Mouse (Mus musculus): ENCODE results near the gene Ceacam16.

The Ceacam16 gene

GRCm38 (mm10) chr7:19861199-19861598 is at the start of gene Ceacam16:
TSS of gene Ceacam16 (minus strand) at chr7:19861299.
- no peak for DNase-seq

GRCm38 (mm10) chr7:19910421-19911291 is 49.6 kb upstream of the Ceacam16 start:
- peak; percentile 90 for DNase-seq

- peak; percentile 74 for DNase-seq
Measured at GRCm38 (mm10) chr7:19889881-19890280, 28.8 kb upstream of the Ceacam16 start.

- no peak for DNase-seq
Measured at GRCm38 (mm10) chr7:19887849-19888248, 26.8 kb upstream of the Ceacam16 start, which contains the start of gene Ceacam19. TSS of gene Ceacam19 (minus strand) at chr7:19887965.

GRCm38 (mm10) chr7:19880754-19881153 is 19.7 kb upstream of the Ceacam16 start:
- no peak for DNase-seq

GRCm38 (mm10) chr7:19876781-19877425 is 15.8 kb upstream of the Ceacam16 start:
- no peak for DNase-seq

GRCm38 (mm10) chr7:19875948-19876682 is 15.0 kb upstream of the Ceacam16 start:
- peak; percentile 68 for DNase-seq

GRCm38 (mm10) chr7:19871943-19872601 is 11.0 kb upstream of the Ceacam16 start:
- DNase-seq, result peak; percentile 80

GRCm38 (mm10) chr7:19871137-19871621 is 10.1 kb upstream of the Ceacam16 start:
- peak; percentile 57 for DNase-seq

- DNase-seq, result no peak
Measured at GRCm38 (mm10) chr7:19867751-19868399, 6.8 kb upstream of the Ceacam16 start.

GRCm38 (mm10) chr7:19866490-19866889 is 5.4 kb upstream of the Ceacam16 start:
- no peak for DNase-seq

- no peak for DNase-seq
Measured at GRCm38 (mm10) chr7:19865246-19866036, 4.3 kb upstream of the Ceacam16 start.

- DNase-seq, result no peak
Measured at GRCm38 (mm10) chr7:19864241-19864640, 3.1 kb upstream of the Ceacam16 start.

- peak; percentile 60 for DNase-seq
Measured at GRCm38 (mm10) chr7:19859740-19860139, 1.4 kb downstream of the Ceacam16 start.

GRCm38 (mm10) chr7:19856283-19856682 is 4.8 kb downstream of the Ceacam16 start:
- no peak for DNase-seq

- no peak for DNase-seq
Measured at GRCm38 (mm10) chr7:19855663-19856062, 5.4 kb downstream of the Ceacam16 start.

GRCm38 (mm10) chr7:19853526-19853925 is 7.6 kb downstream of the Ceacam16 start:
- DNase-seq, result no peak

GRCm38 (mm10) chr7:19851858-19852570 is 9.1 kb downstream of the Ceacam16 start, which contains the start of gene Gm19345:
TSS of gene Gm19345 (plus strand) at chr7:19852003.
- peak; percentile 61 for DNase-seq

- peak; percentile 88 for DNase-seq
Measured at GRCm38 (mm10) chr7:19844521-19845171, 16.5 kb downstream of the Ceacam16 start.

- DNase-seq, result peak; percentile 83
Measured at GRCm38 (mm10) chr7:19843561-19843960, 17.5 kb downstream of the Ceacam16 start.
